Mouse (Mus musculus): ENCODE results near the gene Carf. TPM values are rescaled to one million over a fixed set of nuclear protein-coding genes. Genes with fewer than 3 reads are reported as not detected.
"Not testable (repeated sequence)": the region's sequence is repeated elsewhere in the genome, so short reads cannot be mapped to it uniquely, and the experiment has no call there.

The Carf gene
- total RNA-seq (2014; rRNA removed; ENCODE audit: low replicate concordance): 3.1 and 4.3 TPM in 2 replicates
- polyA plus RNA-seq (2015; fragmentation: Nextera tagmentation; extraction: Ambion mirVana): 3.5 and 3.7 TPM in 2 replicates

DNA sequence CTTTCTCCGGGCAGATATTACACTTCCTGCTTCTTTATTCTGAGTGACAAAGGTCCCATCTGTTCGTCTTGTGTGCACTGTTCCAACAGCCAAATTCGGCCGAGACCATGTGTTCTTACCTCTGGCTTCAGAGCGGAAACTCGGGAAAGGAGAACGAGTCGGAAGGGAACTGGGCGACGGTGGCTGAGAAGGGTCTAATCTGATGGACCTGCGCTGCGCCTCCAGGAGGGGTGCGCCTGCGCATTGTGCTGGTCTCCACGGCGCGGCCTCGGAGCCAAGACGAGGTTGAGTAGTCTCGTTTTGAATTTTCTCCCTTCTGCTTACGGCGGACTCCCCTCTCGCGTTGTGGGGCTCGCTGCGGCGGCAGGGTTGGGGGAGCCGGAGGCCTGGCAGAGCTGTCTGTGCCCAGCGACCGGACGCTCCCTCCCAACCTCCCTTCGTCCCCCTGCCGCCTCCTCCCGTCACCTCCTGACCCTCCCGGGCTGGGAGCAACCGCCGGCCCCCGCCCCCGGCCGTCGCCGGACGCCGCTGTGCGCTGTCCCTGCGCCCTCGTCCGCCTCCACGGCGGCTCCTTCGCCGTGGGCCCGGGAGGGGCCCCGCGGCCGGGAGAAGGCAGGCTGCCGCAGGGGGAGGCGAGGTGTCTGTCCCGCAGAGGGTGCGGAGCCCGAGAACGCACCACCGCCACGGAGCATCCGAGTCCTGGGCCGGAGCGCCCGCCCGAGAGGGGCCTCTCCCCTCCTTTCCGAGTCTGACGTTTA is at the start of gene Carf, which contains the start of gene Wdr12:
Gene Carf, plus strand, starts transcription at position 224 of the 758 bp plus-strand sequence.
Gene Wdr12, minus strand, starts transcription at position 622 of the 758 bp plus-strand sequence.
- Histone ChIP-seq H3K9ac (replicated peaks; ENCODE audit: low read depth, low read length) (peak within 1 kb of the TSS; percentile 91), H3K27ac (ENCODE audit: low read depth) (peak within 1 kb of the TSS; percentile 98), H3K36me3 (replicated peaks; ENCODE audit: control insufficient read depth, insufficient read depth, low read length) (peaks cover 9% of the 10 kb centered on the region), H3K4me2 (ENCODE audit: low read depth, low read length) (peak within 1 kb of the TSS; percentile 70), H3K4me1 (ENCODE audit: control insufficient read depth, insufficient read depth) (peaks cover 4% of the 10 kb centered on the region; the same call in 1 of the 2 replicates), H3K27me3 (ENCODE audit: control insufficient read depth, insufficient read depth, low read length) (no peaks in the 10 kb centered on the region), H3K9me3 (replicated peaks; ENCODE audit: control insufficient read depth, low read length) (no peaks in the 10 kb centered on the region), H3K4me3 (ENCODE audit: low read depth, low read length) (peak within 1 kb of the TSS; percentile 95)
- peak; percentile 99 for DNase-seq (ENCODE audit: low spot score)
- WGBS: under 1% methylated on average over 68 of the region's 71 CpGs
- ATAC-seq (ENCODE audit: insufficient read depth, low read depth): peak; percentile 95
- TF ChIP-seq CTCF (IDR thresholded peaks at IDR 0.05; ENCODE audit: low read depth): no peak
- TF ChIP-seq EP300 (IDR thresholded peaks at IDR 0.05; ENCODE audit: low read depth): peak; percentile 35; the same call in 1 of the 2 replicates

GRCm38 (mm10) chr1:60054659-60055058 is 43.4 kb upstream of the Carf start:
- ATAC-seq (ENCODE audit: insufficient read depth, low read depth): no peak
- WGBS: 40% methylated on average over 3 of the region's 3 CpGs
- Histone ChIP-seq H3K27me3 (ENCODE audit: control insufficient read depth, insufficient read depth, low read length) (no peaks in the 10 kb centered on the region), H3K4me3 (ENCODE audit: low read depth, low read length) (no peak overlapping the region), H3K9me3 (replicated peaks; ENCODE audit: control insufficient read depth, low read length) (no peaks in the 10 kb centered on the region), H3K4me1 (ENCODE audit: control insufficient read depth, insufficient read depth) (no peaks in the 10 kb centered on the region), H3K36me3 (replicated peaks; ENCODE audit: control insufficient read depth, insufficient read depth, low read length) (no peaks in the 10 kb centered on the region), H3K4me2 (ENCODE audit: low read depth, low read length) (no peak overlapping the region), H3K27ac (ENCODE audit: low read depth) (no peak overlapping the region), H3K9ac (replicated peaks; ENCODE audit: low read depth, low read length) (no peak overlapping the region)
- no peak for DNase-seq (ENCODE audit: low spot score)
- TF ChIP-seq CTCF (IDR thresholded peaks at IDR 0.05; ENCODE audit: low read depth) (0 out of 2 replicates have a peak, but pooled peaks have one; percentile 13), EP300 (IDR thresholded peaks at IDR 0.05; ENCODE audit: low read depth) (no peak)

GRCm38 (mm10) chr1:60056310-60056709 is 41.7 kb upstream of the Carf start:
- ATAC-seq (ENCODE audit: insufficient read depth, low read depth) (no peak), DNase-seq (ENCODE audit: low spot score) (no peak)
- WGBS: 88% methylated on average over 3 of the region's 3 CpGs
- no peak overlapping the region for H3K9ac ChIP-seq (replicated peaks; ENCODE audit: low read depth, low read length)
- H3K4me3 ChIP-seq (ENCODE audit: low read depth, low read length): no peak overlapping the region
- H3K4me2 ChIP-seq (ENCODE audit: low read depth, low read length): no peak overlapping the region
- TF ChIP-seq EP300 (IDR thresholded peaks at IDR 0.05; ENCODE audit: low read depth): no peak
- TF ChIP-seq CTCF (IDR thresholded peaks at IDR 0.05; ENCODE audit: low read depth): no peak
- H3K4me1 ChIP-seq (ENCODE audit: control insufficient read depth, insufficient read depth): no peaks in the 10 kb centered on the region
- no peaks in the 10 kb centered on the region for H3K9me3 ChIP-seq (replicated peaks; ENCODE audit: control insufficient read depth, low read length)
- H3K27ac ChIP-seq (ENCODE audit: low read depth): no peak overlapping the region
- H3K27me3 ChIP-seq (ENCODE audit: control insufficient read depth, insufficient read depth, low read length): no peaks in the 10 kb centered on the region
- H3K36me3 ChIP-seq (replicated peaks; ENCODE audit: control insufficient read depth, insufficient read depth, low read length): no peaks in the 10 kb centered on the region

GRCm38 (mm10) chr1:60070725-60071124 is 27.3 kb upstream of the Carf start:
- H3K36me3 ChIP-seq (replicated peaks; ENCODE audit: control insufficient read depth, insufficient read depth, low read length); ATAC-seq (ENCODE audit: insufficient read depth, low read depth); DNase-seq (ENCODE audit: low spot score); H3K4me3 ChIP-seq (ENCODE audit: low read depth, low read length); H3K4me2 ChIP-seq (ENCODE audit: low read depth, low read length); H3K27me3 ChIP-seq (ENCODE audit: control insufficient read depth, insufficient read depth, low read length); H3K9ac ChIP-seq (replicated peaks; ENCODE audit: low read depth, low read length); H3K27ac ChIP-seq (ENCODE audit: low read depth); H3K4me1 ChIP-seq (ENCODE audit: control insufficient read depth, insufficient read depth); H3K9me3 ChIP-seq (replicated peaks; ENCODE audit: control insufficient read depth, low read length): not testable (repeated sequence)

- no peak overlapping the region for H3K4me3 ChIP-seq (ENCODE audit: low read depth, low read length)
- 67% methylated on average over 2 of the region's 2 CpGs for WGBS
- no peaks in the 10 kb centered on the region for H3K4me1 ChIP-seq (ENCODE audit: control insufficient read depth, insufficient read depth)
- no peak overlapping the region for H3K9ac ChIP-seq (replicated peaks; ENCODE audit: low read depth, low read length)
- H3K27me3 ChIP-seq (ENCODE audit: control insufficient read depth, insufficient read depth, low read length): no peaks in the 10 kb centered on the region
- ATAC-seq (ENCODE audit: insufficient read depth, low read depth) (no peak), DNase-seq (ENCODE audit: low spot score) (no peak)
- peaks cover 24% of the 10 kb centered on the region for H3K36me3 ChIP-seq (replicated peaks; ENCODE audit: control insufficient read depth, insufficient read depth, low read length)
- no peak overlapping the region for H3K4me2 ChIP-seq (ENCODE audit: low read depth, low read length)
- TF ChIP-seq CTCF (IDR thresholded peaks at IDR 0.05; ENCODE audit: low read depth) (no peak), EP300 (IDR thresholded peaks at IDR 0.05; ENCODE audit: low read depth) (no peak)
- H3K9me3 ChIP-seq (replicated peaks; ENCODE audit: control insufficient read depth, low read length): no peaks in the 10 kb centered on the region
- peak overlapping the region; percentile 56; the same call in 1 of the 2 replicates for H3K27ac ChIP-seq (ENCODE audit: low read depth)
Measured at GRCm38 (mm10) chr1:60074935-60075334, 23.1 kb upstream of the Carf start.

Data from heart, postnatal 0 days (tissue).